Mouse (Mus musculus) c-Kit-negative CD71-positive TER-119-positive erythroid progenitor cells, embryonic 14.5 days (primary cell): Measurements from ENCODE around the gene Sptb.

Source experiments
- DNase-seq: peaks from one replicate; pipeline ENCODE4 v3.0.0-alpha.2; 2013; ENCODE audit warnings: low read depth, low spot score

The Sptb gene

DNA sequence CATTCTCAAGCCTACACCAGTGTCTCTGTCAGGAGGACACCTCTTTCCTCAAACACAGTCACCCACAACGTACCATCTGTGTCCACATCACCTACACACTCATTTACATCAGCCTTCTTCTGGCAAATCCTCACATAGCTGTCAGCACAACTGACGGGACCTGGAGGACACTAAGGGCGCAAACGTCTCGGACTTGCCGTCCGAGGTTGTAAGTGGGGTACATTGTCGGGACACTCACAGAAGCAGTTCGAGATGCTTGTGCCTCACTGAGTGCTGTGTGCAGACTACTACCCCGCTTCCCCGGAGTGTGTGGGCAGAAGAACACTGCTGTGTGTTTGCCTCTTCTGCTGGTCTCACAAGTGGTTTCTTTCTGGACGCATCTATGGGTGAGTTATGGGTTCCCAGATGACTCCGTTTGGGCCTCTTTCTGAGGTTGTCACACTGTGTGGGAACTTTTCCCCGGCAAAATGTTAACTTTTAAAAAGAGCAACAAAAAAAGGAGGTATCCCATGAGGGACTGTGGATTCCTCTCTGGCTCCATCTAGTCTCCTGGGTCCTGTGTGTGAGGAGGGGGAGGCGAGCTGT, 164.5 kb downstream of the Sptb start:
- no peak for DNase-seq

DNA sequence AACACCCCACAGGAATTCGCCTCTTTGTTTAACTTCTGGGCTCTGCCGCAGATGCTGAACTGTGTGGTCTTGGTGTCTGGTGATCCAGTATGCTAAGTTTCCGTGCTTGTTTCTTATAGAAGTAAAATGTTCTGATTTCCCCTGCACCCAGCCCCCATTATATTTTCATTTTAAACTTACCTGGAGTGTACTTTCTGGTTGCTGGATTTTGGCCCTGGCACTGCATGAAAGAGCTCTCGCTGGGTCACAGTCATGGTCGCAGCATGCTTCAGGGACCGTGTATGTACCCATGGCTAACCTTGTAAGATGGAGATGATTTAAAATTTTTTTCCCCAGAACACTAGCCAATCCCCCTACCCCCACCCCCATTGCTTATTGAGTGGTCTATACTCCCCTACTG, 168.5 kb downstream of the Sptb start:
- DNase-seq, result no peak

DNA sequence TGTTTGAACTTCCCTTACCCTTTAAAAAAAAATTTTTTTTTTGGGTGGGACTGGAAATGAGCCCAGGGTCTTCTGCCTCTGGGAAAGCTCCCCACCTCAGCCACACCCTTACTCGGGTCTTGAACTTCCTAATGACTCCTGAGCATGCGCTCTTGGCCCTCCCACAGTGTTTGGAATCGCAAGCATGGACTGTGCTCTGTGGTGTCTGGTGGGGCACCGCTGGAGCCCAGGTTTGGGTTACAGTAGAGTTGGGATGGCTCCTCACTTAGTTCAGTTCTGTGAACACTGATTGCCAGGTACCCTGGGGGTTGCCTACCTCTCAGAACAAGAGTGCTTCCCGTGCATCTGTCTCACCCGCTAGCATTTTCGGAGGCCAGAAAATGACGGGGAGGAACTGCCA, 168.9 kb downstream of the Sptb start:
- DNase-seq, result no peak

DNA sequence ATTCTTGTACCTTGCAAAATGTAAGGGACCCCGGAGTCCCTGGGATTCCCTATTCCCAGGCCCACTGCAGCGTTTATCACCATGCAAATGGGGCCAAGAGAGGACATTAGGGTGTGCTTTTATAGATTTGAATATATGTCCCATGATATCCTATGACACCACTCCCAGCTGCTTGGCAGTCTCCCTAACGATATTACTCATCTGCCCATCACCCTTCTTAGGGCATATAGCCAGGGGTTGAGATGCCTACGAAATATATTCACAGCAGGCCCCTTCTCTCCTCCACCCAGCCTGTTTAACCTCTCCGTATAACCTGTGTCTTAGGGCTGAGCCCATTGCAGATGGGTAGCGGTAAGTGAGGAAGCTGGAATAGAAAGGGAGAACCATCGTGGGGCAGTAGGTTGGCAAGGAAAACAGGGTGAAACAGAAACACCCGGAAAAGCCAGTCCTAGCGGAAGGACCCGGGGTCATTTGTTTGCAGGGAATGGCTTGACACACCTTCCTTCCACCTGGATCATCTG, 169.6 kb downstream of the Sptb start:
- no peak for DNase-seq

DNA sequence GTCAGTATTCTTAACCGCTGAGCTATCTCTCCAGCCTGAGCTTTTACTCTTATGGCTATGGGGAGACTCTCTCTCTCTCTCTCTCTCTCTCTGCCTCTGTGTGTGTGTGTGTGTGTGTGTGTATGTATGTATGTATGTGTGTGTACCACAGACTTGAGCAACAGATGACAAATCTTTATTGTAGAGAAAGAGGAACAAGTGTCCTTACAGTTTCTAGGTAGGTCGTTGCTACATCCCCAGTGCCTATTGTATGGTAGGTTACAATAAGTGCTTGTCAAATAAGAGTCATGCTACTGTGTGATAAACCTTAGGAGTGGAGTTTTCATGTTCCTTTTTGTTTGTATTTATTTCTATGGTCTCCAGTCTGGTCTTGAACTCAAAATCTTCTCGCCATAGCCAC, 170.2 kb downstream of the Sptb start:
- DNase-seq, result no peak

DNA sequence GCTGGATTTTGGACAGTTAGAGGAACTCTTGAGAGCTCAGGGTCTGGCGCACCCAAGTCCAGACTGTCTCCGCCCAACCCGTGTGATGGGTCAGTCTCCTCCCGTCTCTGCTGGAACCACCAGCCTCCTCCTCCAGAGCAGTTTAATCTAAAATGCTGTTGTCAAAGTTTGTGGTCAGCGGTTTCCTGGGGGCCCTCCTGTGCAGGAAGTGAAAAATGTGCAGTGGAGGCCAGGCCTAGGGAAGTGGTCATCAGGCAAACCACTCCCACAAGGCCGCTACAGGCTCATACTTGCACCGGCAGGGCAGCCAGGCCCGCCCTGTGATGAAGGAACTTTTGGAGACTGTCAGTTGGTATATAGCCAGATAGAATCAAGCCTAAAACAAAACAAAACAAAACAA, 172.9 kb downstream of the Sptb start:
- DNase-seq, result no peak

DNA sequence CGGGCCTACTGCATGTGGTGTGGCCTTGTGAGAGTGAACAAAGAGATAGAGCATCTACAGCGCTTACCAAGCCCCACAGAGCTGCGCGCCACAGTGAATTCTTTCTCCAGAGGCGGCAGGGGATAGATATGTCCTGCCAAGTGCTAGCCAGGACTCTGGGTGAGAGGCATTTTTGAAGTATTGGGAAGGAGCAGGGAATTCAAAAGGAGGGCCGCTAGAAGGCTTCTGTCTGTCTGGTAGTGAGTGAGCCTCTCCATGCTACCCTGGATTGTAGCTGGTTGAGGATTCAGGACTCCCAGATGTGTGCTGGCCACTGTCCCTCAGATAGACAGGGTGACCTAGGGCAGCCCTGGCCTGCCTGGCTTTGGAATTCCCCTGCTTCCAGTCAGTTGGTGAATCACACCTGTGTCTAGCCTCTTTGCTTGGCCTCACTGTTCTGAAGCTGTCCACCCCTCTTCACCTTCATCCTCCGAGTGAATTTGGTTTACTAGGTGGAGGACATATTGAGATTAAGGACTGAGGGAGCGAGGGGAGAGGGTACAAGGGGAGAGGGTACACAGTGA, 173.7 kb downstream of the Sptb start:
- no peak for DNase-seq

DNA sequence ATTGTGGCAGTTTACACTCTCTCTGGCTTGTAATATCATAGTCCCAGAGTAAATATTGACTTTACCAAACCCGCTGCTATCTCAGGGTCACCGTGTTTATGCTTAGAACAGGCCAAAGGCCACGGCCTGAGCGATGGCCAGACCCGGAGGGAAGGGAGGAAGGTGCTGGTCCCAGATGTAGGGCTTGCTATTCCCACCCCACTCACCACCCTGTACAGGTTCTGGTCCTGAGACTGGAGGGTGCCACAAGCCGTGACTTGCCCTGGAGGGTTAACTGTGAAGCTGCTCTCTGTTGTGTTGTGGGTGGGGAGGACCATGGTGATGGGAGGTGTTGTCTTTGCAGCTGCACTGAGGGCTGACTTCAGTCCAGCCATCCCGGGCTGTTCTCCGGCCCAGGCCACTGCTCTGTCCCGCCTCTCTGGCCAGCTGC, 174.9 kb downstream of the Sptb start:
- DNase-seq, result no peak

DNA sequence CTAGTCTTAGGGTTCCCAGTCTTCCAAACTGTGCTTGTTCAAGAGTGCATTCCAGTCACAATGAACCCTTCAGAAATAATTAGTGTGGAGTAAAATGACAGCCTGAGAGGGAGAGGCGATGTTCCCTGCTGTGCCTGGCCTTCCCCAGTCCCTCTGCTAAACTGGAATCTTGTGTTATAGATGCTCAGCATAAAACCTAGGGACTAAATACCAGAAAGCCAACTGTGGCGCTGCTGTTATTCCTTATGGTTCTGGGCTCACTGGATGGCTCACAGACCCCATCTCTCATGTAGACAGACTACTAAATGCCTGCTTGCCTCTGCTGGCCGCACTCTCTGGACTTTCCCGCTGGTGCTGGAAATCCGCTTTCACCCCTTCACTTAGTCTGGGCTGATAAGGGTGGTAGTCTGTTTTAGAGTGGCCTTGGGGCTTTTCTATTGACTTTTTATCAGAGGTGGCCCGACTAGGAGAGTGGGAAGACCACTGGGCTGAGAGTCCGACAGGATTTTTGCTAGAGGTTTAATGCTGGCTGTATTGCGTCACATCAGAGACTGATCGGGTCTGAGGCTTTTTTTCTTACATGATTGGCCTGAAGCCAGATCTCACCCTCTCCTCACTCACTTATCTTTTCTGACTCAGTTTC, 175.6 kb downstream of the Sptb start:
- DNase-seq, result no peak

DNA sequence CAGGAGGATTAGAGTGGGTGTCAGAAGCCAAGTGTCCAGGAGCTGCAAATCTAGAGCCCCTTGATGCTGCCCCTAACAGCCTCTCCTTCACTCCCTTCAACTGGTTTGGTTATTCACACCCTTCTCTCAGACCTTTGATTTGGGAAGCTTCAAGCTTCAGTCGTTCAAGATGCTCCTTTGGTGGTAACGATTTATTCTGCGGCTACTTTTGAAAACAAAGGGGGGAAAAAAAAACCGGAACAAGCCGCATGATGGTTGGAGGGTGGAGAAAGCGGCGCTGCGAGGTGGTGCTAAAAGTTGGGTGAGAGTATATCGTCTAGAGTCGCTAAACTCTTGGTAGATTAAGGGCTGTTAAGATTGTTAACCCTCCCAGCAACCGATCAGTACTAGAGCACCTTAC, 176.1 kb downstream of the Sptb start:
- no peak for DNase-seq

DNA sequence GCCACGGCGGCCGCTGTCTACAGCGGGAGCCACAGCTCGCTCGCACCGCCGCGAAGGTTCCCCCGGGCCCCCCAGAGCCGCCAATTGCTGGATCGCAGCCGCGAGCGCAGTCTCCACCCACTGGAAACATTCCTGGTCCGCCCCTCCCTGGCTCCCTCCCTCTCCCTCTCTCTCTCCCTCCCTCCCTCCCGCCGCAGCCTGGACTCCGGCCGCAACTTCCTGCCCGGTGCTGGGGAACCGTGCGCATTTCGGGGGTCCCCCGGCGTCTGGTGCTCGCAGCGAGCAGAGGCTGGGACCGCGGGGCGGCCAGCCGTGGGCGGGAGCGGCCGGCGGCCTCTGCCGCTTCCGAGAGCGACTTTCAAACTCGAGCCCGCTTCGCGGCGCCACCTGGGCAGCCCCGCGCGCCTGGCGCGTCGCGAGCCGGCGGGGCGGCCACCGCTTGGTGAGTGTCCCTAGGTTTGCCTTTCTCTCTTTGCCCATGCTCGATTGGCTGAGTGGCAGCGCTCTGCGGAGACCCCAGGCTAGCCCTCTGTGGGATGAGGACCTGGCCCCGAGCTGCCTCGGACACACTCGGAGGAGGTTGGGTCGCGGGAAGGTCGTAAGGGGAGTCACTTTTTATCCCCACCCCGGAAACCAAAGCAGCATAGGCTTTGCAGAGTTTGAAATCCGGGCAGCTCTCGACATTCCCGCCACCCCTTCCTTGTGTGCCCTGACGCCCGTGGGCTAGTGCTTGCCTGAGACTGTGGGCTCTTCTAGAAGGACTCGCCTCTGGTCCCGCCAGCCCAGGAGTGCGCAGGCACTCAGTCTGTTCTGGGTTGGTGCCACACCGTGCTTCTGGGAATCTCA, 176.7 kb downstream of the Sptb start:
- DNase-seq, result no peak

DNA sequence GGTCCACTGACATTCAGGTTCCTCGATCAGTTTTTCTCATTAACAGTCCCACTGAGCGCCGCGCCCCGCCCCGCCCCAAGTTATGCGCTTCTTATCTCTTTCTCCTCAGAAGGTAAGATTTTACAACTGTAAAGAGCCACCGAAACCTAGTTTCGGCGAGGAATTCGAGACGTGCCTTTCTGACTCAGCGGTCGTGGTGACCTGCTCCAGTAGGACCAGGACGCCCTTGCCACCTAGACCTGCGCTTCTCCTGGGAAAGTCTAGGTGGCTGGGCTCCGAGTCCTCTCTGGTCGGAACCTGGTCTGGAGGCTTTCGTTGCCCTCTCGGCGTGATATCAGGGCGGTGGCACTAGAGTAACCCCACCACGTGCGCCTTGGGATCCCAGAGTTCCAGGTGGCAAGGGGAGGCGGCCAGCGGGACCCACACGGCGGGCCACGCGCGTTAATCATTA, 177.4 kb downstream of the Sptb start:
- no peak for DNase-seq

DNA sequence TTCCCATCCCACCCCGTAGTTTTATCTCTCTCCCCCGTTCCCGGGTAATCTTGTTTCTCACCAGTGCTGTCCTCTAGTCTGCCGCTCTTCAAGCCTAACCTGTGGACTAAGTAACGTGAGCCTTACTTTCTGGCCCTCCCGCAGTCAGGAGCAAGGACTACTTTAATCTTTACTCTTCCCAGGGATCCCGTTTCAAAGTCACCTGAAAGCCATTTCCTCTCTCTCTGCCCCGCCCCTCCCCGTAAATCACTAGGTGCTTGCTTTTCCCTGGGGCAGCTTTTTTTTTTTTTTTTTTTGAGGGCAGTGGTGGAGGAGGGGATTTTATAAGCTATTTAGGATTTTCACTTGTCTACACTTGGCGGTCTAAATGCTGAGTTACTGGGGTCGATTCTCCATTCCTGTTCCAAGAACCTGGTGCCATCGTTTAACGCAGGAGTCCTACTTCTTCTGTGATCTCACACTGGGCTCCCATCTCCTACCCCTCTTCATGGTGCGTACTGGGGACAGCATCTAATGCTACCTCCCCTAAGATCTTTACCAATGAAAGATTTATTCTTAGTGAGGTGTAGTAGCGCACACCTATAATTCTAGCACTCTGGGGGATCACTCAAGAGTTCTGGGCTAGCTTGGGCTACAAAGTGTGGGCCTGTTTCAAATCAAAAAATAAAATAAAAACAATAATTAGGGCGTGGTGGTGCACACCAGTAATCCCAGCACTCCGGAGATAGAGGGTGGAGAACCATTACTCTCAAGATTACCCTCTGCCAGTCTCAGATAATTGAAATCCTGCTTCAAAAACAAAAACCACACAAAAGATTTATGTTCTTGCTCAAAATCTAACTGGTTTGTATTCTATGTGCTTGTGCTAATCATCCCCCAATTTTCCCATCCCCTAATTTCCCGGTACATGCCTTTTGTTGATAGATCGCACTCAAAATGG, 178.1 kb downstream of the Sptb start:
- DNase-seq, result no peak

DNA sequence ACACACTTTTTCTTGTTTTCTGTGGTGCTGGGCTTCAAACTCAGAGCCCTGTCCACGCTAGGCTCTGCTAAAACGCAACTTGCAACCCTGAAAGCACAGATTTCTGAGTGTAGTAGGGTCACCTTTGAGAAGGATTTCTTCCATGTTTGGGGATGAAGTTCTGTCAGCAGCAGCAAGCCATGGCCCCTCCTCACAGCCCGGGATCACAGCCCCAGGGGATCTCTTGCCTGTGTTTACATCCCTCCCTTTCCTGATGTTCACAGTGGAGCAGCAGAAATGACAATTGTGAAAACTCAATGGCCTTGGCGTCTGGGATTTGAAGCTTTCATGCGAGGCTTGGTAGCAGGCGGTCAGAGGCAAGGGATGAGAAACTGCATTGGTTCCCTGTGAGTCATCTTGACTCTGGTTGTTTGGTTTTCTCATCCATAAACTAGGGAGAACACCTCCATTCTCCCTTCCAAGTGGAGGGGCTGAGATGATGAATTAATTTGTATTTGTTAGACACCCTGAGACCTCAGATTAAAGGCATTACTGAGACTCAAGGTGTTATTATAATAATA, 179.7 kb downstream of the Sptb start, which contains the start of gene Plekhg3:
Plekhg3 (plus strand) TSS at position 312 of the 560 bp plus-strand sequence.
- DNase-seq, result no peak
